Mouse (Mus musculus) retina, embryonic 14.5 days (tissue): Measurements from ENCODE around the gene Gm28308.

Source experiments
- DNase-seq: peaks from one replicate; pipeline ENCODE4 v3.0.0-alpha.2; 2015; ENCODE audit warnings: low spot score

The Gm28308 gene

GRCm38 (mm10) chr6:52219234-52219942, 6.2 kb upstream of the Gm28308 start:
- peak; percentile 56 for DNase-seq

- DNase-seq: no peak
Measured at GRCm38 (mm10) chr6:52218643-52219215, 5.6 kb upstream of the Gm28308 start.

GRCm38 (mm10) chr6:52217895-52218642, 4.9 kb upstream of the Gm28308 start:
- DNase-seq: no peak

GRCm38 (mm10) chr6:52217459-52217768, 4.3 kb upstream of the Gm28308 start:
- peak; percentile 54 for DNase-seq

GRCm38 (mm10) chr6:52216691-52217458, 3.7 kb upstream of the Gm28308 start:
- no peak for DNase-seq

GRCm38 (mm10) chr6:52215771-52216535, 2.8 kb upstream of the Gm28308 start:
- DNase-seq: no peak

- DNase-seq: no peak
Measured at GRCm38 (mm10) chr6:52215070-52215469, 1.9 kb upstream of the Gm28308 start.

- no peak for DNase-seq
Measured at GRCm38 (mm10) chr6:52214271-52214670, 1.1 kb upstream of the Gm28308 start.

GRCm38 (mm10) chr6:52212556-52213118, 502 bp downstream of the Gm28308 start:
- DNase-seq: no peak

GRCm38 (mm10) chr6:52211961-52212360, 1.2 kb downstream of the Gm28308 start:
- DNase-seq: no peak

GRCm38 (mm10) chr6:52211170-52211935, 1.8 kb downstream of the Gm28308 start:
- DNase-seq: peak; percentile 90

- DNase-seq: no peak
Measured at GRCm38 (mm10) chr6:52209685-52210046, 3.5 kb downstream of the Gm28308 start.

GRCm38 (mm10) chr6:52208868-52209684, 4.1 kb downstream of the Gm28308 start:
- no peak for DNase-seq

GRCm38 (mm10) chr6:52208072-52208867, 4.9 kb downstream of the Gm28308 start, which contains the start of gene Hoxa6:
TSS of gene Hoxa6 (minus strand) at chr6:52208722.
- no peak for DNase-seq

GRCm38 (mm10) chr6:52207684-52207976, 5.5 kb downstream of the Gm28308 start:
- no peak for DNase-seq

- no peak for DNase-seq
Measured at GRCm38 (mm10) chr6:52206882-52207683, 6.1 kb downstream of the Gm28308 start.

GRCm38 (mm10) chr6:52205638-52206621, 7.2 kb downstream of the Gm28308 start:
- DNase-seq: no peak
